Mouse (Mus musculus) naive thymus-derived CD4-positive, alpha-beta T cell, adult 2 months (primary cell): ENCODE data around the gene Ssty2.
"Not testable (repeated sequence)": the region's sequence is repeated elsewhere in the genome, so short reads cannot be mapped to it uniquely, and the experiment has no call there.

Source experiments
- DNase-seq: peaks from one replicate; pipeline ENCODE4 v3.0.0-alpha.2; 2011; ENCODE audit warnings: low read depth

Gene Ssty2

DNA sequence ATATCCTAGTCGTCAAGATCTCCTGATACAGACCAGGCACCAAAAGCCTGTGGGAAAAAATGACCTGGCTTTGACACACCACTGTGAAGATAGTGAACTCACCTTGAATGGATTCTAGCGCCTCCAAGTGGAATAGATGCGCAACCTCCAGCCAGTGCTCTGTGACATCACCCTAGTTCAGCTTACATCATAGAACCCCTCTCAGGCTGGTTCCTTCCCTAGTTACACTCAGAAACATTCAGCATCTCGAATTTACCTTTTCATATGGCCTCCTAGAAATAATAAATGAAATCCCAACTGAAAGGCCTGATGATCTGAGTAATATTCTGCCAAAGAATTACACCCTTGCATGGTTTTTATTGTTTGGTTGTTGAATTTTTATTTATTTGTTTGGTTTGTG is at the start of gene Ssty2:
Gene Ssty2, minus strand, starts transcription at position 101 of the 400 bp plus-strand sequence.
- DNase-seq, result not testable (repeated sequence)
